Mouse (Mus musculus) limb, embryonic 11.5 days (tissue): ENCODE measurements around the gene Thap12. TPM values are rescaled to one million over a fixed set of nuclear protein-coding genes. Genes with fewer than 3 reads are reported as not detected.

ENCODE experiments used
- ATAC-seq: fragments of 200-750 bp; cut with Nextera tagmentation; 2 replicates; pipeline ENCODE4 v1.8.0; 2017; ENCODE audit warnings: low read depth; ENCODE audit not compliant: insufficient number of reproducible peaks, low FRiP score, low TSS enrichment
- DNase-seq: peaks from one replicate; pipeline ENCODE4 v3.0.0-alpha.2; 2015; ENCODE audit warnings: low spot score
- H3K27ac ChIP-seq: fragments of 300-500 bp; sonication (generic); replicated peaks from 2 replicates; pipeline ENCODE4 v1.5.1; 2014; ENCODE audit warnings: low read depth, mild to moderate bottlenecking, low read length
- H3K27me3 ChIP-seq: fragments of 300-500 bp; sonication (generic); 2 replicates; pipeline ENCODE4 v1.6.1; 2014; ENCODE audit warnings: mild to moderate bottlenecking, low read length, mixed read lengths; ENCODE audit not compliant: control insufficient read depth, insufficient read depth
- H3K36me3 ChIP-seq: fragments of 300-500 bp; sonication (generic); 2 replicates; pipeline ENCODE4 v1.6.1; 2014; ENCODE audit warnings: mild to moderate bottlenecking, low read length, moderate library complexity, mixed read lengths; ENCODE audit not compliant: control insufficient read depth, insufficient read depth
- H3K4me1 ChIP-seq: fragments of 300-500 bp; sonication (generic); 2 replicates; pipeline ENCODE4 v1.6.1; 2014; ENCODE audit warnings: low read length, mixed read lengths; ENCODE audit not compliant: control insufficient read depth, insufficient read depth
- H3K4me2 ChIP-seq: fragments of 300-500 bp; sonication (generic); 2 replicates; pipeline ENCODE4 v1.6.1; 2014; ENCODE audit warnings: low read depth, mild to moderate bottlenecking, moderate library complexity; ENCODE audit not compliant: severe bottlenecking
- H3K4me3 ChIP-seq: fragments of 300-500 bp; sonication (generic); 2 replicates; pipeline ENCODE4 v1.5.1; 2014; ENCODE audit warnings: low read depth, low read length
- H3K9ac ChIP-seq: fragments of 300-500 bp; sonication (generic); 2 replicates; pipeline ENCODE4 v1.6.1; 2014; ENCODE audit warnings: mild to moderate bottlenecking, low read length
- H3K9me3 ChIP-seq: fragments of 300-500 bp; sonication (generic); 2 replicates; pipeline ENCODE4 v1.6.1; 2016; ENCODE audit warnings: low read length; ENCODE audit not compliant: control insufficient read depth
- WGBS: fragments of 180-500 bp; shearing (Covaris S2); extraction: QIAGEN DNeasy Blood & Tissue Kit; methylation state at CpG from one replicate; pipeline ENCODE4 v1.1.7; 2014; 5-methylcytosine and 5-hydroxymethylcytosine counted together
- polyA plus RNA-seq: library from polyadenylated mRNA; unstranded; fragments of >200 nt; fragmentation: Nextera tagmentation; extraction: Ambion mirVana; gene quantifications from 2 replicates; pipeline ENCODE4 v1.2.1, GENCODE M21; 2014

Thap12 gene
- polyA plus RNA-seq, 1 experiment from 2014 or later: 78.3 TPM

DNA sequence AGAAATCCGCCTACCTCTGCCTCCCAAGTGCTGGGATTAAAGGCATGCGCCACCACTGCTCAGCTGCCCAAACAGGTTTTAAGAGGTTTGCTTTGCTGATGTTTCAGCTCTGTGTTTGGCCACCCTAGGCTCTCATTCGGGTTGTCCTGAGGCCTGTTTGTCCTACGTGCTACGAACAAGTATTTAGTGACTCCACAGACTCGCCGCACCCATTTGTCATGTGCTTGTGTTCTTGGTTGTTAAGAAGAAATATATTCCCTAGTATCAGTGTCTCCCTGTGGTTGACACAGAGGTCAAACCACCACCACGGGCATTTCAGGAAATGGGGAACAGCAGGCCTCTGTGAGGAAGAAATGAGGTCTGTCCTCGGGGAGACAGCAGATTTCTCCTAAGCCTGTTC lies 31.5 kb upstream of the Thap12 start:
- Histone ChIP-seq H3K36me3 (no peaks in the 10 kb centered on the region), H3K9me3 (no peaks in the 10 kb centered on the region), H3K4me2 (no peak overlapping the region), H3K27me3 (no peaks in the 10 kb centered on the region), H3K9ac (no peak overlapping the region), H3K4me1 (peaks cover 17% of the 10 kb centered on the region), H3K4me3 (no peak overlapping the region), H3K27ac (peak overlapping the region; percentile 60; the same call in 1 of the 2 replicates)
- no peak for ATAC-seq
- 40% methylated on average over 9 of the region's 9 CpGs for WGBS
- no peak for DNase-seq

- H3K4me3 ChIP-seq: no peak overlapping the region
- no peaks in the 10 kb centered on the region for H3K36me3 ChIP-seq
- peak; percentile 69 for DNase-seq
- no peak overlapping the region; the same call in 1 of the 2 replicates for H3K4me2 ChIP-seq
- H3K27me3 ChIP-seq: no peaks in the 10 kb centered on the region
- peak overlapping the region; percentile 60 for H3K27ac ChIP-seq
- H3K9me3 ChIP-seq: no peaks in the 10 kb centered on the region
- H3K9ac ChIP-seq: no peak overlapping the region
- ATAC-seq: peak; percentile 76; the same call in 1 of the 2 replicates
- peaks cover 17% of the 10 kb centered on the region for H3K4me1 ChIP-seq
- 41% methylated on average over 11 of the region's 11 CpGs for WGBS
Measured at GRCm38 (mm10) chr7:98672241-98672955, 30.5 kb upstream of the Thap12 start.

GRCm38 (mm10) chr7:98674344-98674743 lies 28.6 kb upstream of the Thap12 start:
- no peaks in the 10 kb centered on the region for H3K36me3 ChIP-seq
- 81% methylated on average over 4 of the region's 4 CpGs for WGBS
- H3K27me3 ChIP-seq: no peaks in the 10 kb centered on the region
- peaks cover 14% of the 10 kb centered on the region for H3K4me1 ChIP-seq
- DNase-seq: no peak
- no peak overlapping the region for H3K27ac ChIP-seq
- ATAC-seq: no peak
- H3K9ac ChIP-seq: no peak overlapping the region
- no peaks in the 10 kb centered on the region for H3K9me3 ChIP-seq
- H3K4me3 ChIP-seq: no peak overlapping the region
- no peak overlapping the region for H3K4me2 ChIP-seq

- DNase-seq (no peak), ATAC-seq (no peak)
- no peaks in the 10 kb centered on the region for H3K27me3 ChIP-seq
- H3K9me3 ChIP-seq: no peaks in the 10 kb centered on the region
- no peak overlapping the region for H3K9ac ChIP-seq
- peaks cover 4% of the 10 kb centered on the region; the same call in 1 of the 2 replicates for H3K4me1 ChIP-seq
- H3K36me3 ChIP-seq: no peaks in the 10 kb centered on the region
- no peak overlapping the region for H3K4me2 ChIP-seq
- H3K27ac ChIP-seq: no peak overlapping the region
- WGBS: 29% methylated on average over 2 of the region's 2 CpGs
- no peak overlapping the region for H3K4me3 ChIP-seq
Measured at GRCm38 (mm10) chr7:98677511-98677910, 25.4 kb upstream of the Thap12 start.

DNA sequence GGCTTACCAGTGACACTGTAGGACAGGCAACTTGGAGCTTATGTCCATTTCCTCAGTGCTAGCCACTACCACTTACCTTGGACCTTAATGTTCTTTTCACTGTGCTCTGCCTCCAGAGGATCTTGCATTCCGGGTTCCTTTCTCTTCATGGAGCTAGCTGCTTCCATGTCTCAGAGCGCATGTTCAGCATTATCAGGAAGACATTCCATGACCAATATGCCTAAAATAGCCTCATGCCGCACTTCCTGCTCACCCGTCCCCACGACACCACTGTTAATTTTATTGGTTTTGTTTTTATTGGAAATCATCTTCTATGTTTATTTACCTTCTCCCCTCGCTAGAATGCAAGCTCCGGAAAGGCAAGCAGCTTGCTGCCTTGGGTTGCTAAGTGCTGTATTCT lies 24.5 kb upstream of the Thap12 start:
- H3K27ac ChIP-seq: no peak overlapping the region
- H3K9ac ChIP-seq: no peak overlapping the region
- no peak overlapping the region for H3K4me2 ChIP-seq
- H3K36me3 ChIP-seq: no peaks in the 10 kb centered on the region
- no peaks in the 10 kb centered on the region for H3K4me1 ChIP-seq
- DNase-seq (no peak), ATAC-seq (no peak)
- 56% methylated on average over 7 of the region's 7 CpGs for WGBS
- no peaks in the 10 kb centered on the region for H3K9me3 ChIP-seq
- H3K4me3 ChIP-seq: no peak overlapping the region
- H3K27me3 ChIP-seq: no peaks in the 10 kb centered on the region

- Histone ChIP-seq H3K4me2 (no peak overlapping the region), H3K36me3 (no peaks in the 10 kb centered on the region), H3K27ac (no peak overlapping the region), H3K27me3 (no peaks in the 10 kb centered on the region), H3K9me3 (no peaks in the 10 kb centered on the region), H3K9ac (no peak overlapping the region), H3K4me3 (no peak overlapping the region), H3K4me1 (peaks cover 3% of the 10 kb centered on the region; the same call in 1 of the 2 replicates)
- ATAC-seq: no peak
- WGBS: 56% methylated on average over 2 of the region's 2 CpGs
- no peak for DNase-seq
Measured at GRCm38 (mm10) chr7:98680691-98681090, 22.2 kb upstream of the Thap12 start.

GRCm38 (mm10) chr7:98682821-98683220 lies 20.1 kb upstream of the Thap12 start:
- Histone ChIP-seq H3K27me3 (no peaks in the 10 kb centered on the region), H3K27ac (no peak overlapping the region), H3K9ac (no peak overlapping the region), H3K9me3 (no peaks in the 10 kb centered on the region), H3K4me2 (no peak overlapping the region), H3K4me1 (peaks cover 3% of the 10 kb centered on the region; the same call in 1 of the 2 replicates), H3K4me3 (no peak overlapping the region), H3K36me3 (no peaks in the 10 kb centered on the region)
- ATAC-seq: no peak
- WGBS: 92% methylated on average over 10 of the region's 10 CpGs
- no peak for DNase-seq

DNA sequence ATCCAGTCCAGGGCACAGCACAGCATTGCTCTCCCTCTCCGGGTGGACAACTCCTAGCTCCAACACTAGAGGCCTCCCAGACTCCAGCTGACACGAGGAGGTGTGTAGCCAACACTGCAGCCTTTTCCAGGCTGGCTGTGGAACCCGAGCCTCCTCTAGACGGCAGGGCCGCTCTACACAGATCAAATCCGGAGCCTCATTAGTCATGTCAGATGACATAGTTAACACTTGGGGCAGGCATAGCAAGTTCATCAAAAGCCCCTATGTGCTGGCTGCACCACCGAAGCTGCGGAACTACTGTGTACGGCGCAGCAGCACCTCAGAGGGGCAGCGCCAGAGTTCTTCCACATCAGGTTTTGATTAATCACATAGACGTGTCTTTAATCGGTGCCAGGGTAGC lies 17.0 kb upstream of the Thap12 start:
- H3K9ac ChIP-seq: peak overlapping the region; percentile 47
- H3K4me2 ChIP-seq: peak overlapping the region; percentile 10; the same call in 1 of the 2 replicates
- 10% methylated on average over 13 of the region's 13 CpGs for WGBS
- 0 out of 2 replicates have a peak overlapping the region, but pooled peaks have one; percentile 6 for H3K27ac ChIP-seq
- H3K4me1 ChIP-seq: peaks cover 3% of the 10 kb centered on the region
- H3K36me3 ChIP-seq: no peaks in the 10 kb centered on the region
- no peaks in the 10 kb centered on the region for H3K9me3 ChIP-seq
- ATAC-seq (peak; percentile 87), DNase-seq (peak; percentile 80)
- H3K27me3 ChIP-seq: no peaks in the 10 kb centered on the region
- H3K4me3 ChIP-seq: peak overlapping the region; percentile 5; the same call in 1 of the 2 replicates
